Comparison of ENCODE assay signal across 8 mouse cellular contexts in genomic region chr1:52113666-52114069, GRCm38 (mm10). TPM values are rescaled to one million over a fixed set of nuclear protein-coding genes. Genes with fewer than 3 reads are reported as not detected.
DNase-seq lines count a peak whose midpoint lies in the region; ATAC-seq lines count a peak whose summit lies in the region.

No protein-coding gene starts in this region.

- H3K4me2 ChIP-seq in intestine, embryonic 14.5 days (ENCODE audit: low read length) = peak overlapping the region; percentile 56

- peaks cover 4% of the 10 kb centered on the region; the same call in 1 of the 2 replicates for H3K4me1 ChIP-seq in intestine, embryonic 14.5 days (replicated peaks; ENCODE audit: control insufficient read depth, insufficient read depth, low read length)

- no peaks in the 10 kb centered on the region for H3K27me3 ChIP-seq in intestine, embryonic 14.5 days (replicated peaks; ENCODE audit: control insufficient read depth, insufficient read depth, low read length)

- no peaks in the 10 kb centered on the region for H3K9me3 ChIP-seq in intestine, embryonic 14.5 days (ENCODE audit: control insufficient read depth, low read length)

- H3K9ac ChIP-seq in intestine, embryonic 14.5 days (ENCODE audit: low read length) = peak overlapping the region; percentile 46; the same call in 1 of the 2 replicates

- under 1% methylated on average over 31 of the region's 32 CpGs for WGBS in intestine, embryonic 14.5 days

- intact Hi-C loops in left cerebral cortex, postnatal 14 days (cut with DNase I) = no loop called here

- DNase-seq in adrenal gland, adult (ENCODE audit: inconsistent age in 2 of 2, low spot score in 1 of 2) = peak; percentile 98 to 99
- peak; percentile 97 for DNase-seq in embryo, embryonic 10.5 days (ENCODE audit: low spot score)
- DNase-seq in gastrocnemius, postnatal 25 days = peak; percentile 98
- peak; percentile 100 for DNase-seq in intestine, embryonic 14.5 days (ENCODE audit: low spot score)
- peak; percentile 99 for DNase-seq in left cerebral cortex, postnatal 14 days (ENCODE audit: low spot score in 2 of 2)
- peak; percentile 97 for DNase-seq in mesoderm, embryonic 11.5 days (ENCODE audit: low read depth, low spot score)
- DNase-seq in right cerebral cortex, postnatal 36 days (ENCODE audit: low spot score in 2 of 2) = peak; percentile 96 to 97
- DNase-seq in yolk sac, embryonic 10.5 days (ENCODE audit: low spot score) = peak; percentile 96

- peak; percentile 95 for ATAC-seq in intestine, embryonic 14.5 days (replicated peaks; ENCODE audit: low FRiP score, low TSS enrichment, low read depth)

- no peaks in the 10 kb centered on the region for H3K36me3 ChIP-seq in intestine, embryonic 14.5 days (ENCODE audit: control insufficient read depth, insufficient read depth, low read length)

- no peak overlapping the region for H3K27ac ChIP-seq in intestine, embryonic 14.5 days (ENCODE audit: low read depth)

- H3K4me3 ChIP-seq in intestine, embryonic 14.5 days (ENCODE audit: low read depth, low read length) = peak overlapping the region; percentile 37

RNA-seq across cellular contexts. Expression of gene Stat1, which starts 5.6 kb away (rescaled TPM):
- 10 to 100 TPM; 12.2 to 13.4 TPM for total RNA-seq in gastrocnemius, postnatal 25 days (2021)
- 23.8 and 24.9 TPM in 2 replicates for polyA plus RNA-seq in intestine, embryonic 14.5 days (2014; fragmentation: Nextera tagmentation; extraction: Ambion mirVana)
- total RNA-seq in left cerebral cortex, postnatal 14 days (2021) = 10 to 100 TPM; 13.2 to 13.9 TPM
